Mouse (Mus musculus) urinary bladder, postnatal 14 days (tissue): ENCODE results near the gene Rps15.
"Not testable (repeated sequence)": the region's sequence is repeated elsewhere in the genome, so short reads cannot be mapped to it uniquely, and the experiment has no call there.

Experiments used
- DNase-seq: peaks from one replicate; pipeline ENCODE4 v3.0.0; 2021; ENCODE audit warnings: low spot score

The Rps15 gene

DNA sequence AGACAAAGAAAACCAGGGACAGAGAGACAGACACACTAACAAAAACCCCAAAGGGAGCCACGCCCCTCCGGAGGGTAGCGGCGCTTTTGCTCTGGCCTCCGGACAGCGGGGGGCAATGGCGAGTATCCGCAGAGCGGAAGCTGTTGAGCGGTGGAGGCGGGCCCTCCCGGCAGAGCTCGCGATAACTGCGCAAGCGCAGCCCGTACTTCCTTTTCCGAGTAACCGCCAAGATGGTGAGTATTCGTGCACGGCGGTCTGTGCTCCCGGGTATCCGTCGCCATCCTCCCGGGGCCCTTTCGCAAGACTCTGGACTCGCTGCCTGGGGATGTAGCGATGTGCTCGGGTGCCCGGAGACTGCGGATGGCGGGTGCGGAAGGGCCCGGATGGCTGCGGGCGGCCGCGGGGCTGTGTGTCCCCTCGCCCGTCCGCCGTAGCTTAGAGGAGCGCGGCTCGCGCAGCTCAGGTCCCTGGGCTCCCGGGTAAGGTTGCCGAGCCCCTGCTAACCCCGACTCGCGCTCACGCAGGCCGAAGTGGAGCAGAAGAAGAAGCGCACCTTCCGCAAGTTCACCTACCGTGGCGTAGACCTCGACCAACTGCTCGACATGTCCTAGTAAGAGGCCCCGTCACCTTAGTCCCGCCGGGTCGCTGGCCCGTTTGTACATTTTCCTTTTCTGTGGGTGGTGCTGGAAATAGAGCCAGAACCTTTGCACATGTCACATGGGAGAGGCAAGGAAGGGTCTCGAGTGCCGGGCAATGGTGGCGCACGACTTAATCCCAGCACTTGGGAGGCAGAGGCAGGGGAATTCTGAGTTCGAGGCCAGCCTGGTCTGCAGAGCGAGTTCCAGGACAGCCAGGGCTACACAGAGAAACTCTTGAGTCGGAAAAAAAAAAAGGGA lies at the start of gene Rps15:
Gene Rps15 (plus strand): TSS at position 203 of the 896 bp plus-strand sequence.
- DNase-seq: peak; percentile 96

DNA sequence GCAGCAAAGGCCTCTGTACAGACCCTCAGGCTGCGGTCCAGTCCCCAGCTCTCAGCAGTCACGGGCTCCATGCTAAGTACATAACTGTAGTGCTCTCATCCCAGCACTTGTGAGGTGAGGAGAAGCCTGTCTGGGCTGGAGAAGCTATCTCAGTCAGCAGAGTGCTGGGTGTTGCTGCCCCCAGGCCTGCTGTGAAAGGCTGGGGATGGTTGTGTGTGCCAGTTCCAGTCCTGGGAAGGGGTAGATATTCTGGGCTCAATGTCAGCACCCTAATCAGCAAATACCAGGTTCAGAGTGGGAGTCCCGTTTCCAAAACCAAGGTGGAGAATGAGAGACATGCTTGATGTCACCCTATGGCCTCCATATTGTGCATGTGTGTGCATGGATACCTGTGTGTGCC lies 49.6 kb upstream of the Rps15 start:
- no peak for DNase-seq

DNA sequence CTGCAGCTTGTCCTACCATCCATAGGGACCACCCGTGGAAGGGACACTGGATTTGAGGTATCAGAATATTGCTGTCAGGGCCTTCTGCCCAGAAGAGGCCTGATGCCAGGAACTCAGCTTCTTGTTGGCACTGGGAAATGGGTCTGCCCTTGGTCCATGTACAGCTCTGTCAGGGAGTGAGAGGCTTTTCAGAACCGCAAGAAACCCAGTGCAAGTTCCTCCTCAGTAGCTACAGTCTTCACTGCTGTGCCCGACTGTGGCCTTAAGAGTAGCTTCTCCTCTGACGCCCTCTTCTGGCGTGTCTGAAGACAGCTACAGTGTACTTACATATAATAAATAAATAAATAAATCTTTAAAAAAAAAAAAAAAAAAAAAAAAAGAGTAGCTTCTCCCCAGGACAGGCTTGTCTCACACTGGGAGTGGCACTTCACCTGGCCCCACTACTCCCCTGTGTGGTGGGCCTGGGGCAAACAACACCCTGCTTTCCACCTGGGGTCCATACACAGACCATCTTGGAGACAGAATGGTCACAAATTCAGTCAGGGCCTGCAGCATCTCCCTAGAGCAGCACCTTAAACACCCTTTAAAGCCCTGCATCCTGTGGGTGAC lies 47.4 kb upstream of the Rps15 start:
- no peak for DNase-seq

DNA sequence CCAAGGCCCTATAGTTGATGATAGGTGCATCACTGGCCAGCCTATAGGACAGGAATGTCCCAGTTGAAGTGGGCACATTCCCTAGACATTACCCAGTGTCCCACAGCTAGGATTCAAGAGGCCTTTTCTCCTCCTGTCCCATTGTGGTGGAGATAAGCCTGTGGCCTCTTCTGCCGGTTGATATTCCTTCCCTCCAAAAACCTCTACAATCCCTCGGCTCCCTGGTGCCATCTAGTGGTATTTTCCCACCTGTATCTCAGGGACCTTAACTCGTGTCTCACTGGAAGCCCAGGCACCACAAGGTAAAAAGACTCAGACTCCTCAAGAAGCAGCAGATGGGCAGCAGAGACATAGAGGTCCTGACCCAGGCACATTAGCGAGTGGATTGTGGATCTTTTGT lies 46.7 kb upstream of the Rps15 start:
- DNase-seq: peak; percentile 86

GRCm38 (mm10) chr10:80247849-80248248 lies 44.4 kb upstream of the Rps15 start:
- no peak for DNase-seq

GRCm38 (mm10) chr10:80248437-80248836 lies 43.8 kb upstream of the Rps15 start:
- DNase-seq: not testable (repeated sequence)

DNA sequence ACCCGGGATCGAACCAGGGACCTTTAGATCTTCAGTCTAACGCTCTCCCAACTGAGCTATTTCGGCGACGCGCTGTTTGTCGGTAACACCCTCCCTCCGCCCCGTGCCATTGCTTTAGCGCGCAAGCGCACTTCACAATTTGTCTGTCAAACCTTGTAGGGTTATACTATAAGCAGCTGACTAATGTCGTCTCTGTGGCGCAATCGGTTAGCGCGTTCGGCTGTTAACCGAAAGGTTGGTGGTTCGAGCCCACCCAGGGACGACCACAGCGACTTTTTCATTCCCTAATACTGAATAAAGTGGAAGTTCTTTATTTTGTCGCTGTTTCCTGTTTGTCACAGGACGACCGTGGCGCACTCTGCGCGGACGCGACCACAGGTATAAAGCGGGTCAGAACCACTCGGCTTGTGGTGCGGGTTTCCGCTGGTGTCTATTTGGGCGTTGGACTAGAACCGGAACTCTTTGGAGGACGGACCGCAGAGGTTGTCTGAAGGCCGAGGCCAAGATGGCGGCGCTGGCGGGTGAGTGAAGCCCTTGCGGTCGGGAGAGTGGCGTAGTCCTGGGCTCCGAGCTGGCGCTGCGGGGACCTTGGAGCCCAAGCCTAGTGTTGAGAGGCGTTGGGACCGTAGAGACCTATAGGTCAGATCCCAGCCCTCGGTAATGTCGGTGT lies 43.1 kb upstream of the Rps15 start, which contains the start of gene Ndufs7:
Gene Ndufs7 (plus strand): TSS at position 151 of the 670 bp plus-strand sequence.
- DNase-seq: peak; percentile 93

DNA sequence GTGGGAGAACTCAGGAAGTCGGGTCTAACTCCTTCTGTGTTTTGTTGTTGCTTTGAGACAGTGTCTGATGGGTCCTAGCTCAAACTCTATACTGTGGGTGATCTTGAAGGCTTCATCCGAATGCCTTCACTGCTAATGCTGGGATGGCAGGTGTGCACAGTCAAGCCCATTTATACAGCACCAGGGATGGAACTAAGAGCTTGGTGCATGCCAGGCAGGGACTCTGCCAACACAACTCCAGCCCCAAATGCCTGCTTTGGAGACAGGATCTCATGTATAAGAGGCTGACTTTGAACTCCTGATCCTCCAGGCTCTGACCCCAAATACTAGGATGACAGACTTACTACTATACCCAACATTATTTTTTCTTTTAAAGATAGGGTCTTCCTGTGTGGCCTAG lies 42.2 kb upstream of the Rps15 start:
- DNase-seq: no peak

DNA sequence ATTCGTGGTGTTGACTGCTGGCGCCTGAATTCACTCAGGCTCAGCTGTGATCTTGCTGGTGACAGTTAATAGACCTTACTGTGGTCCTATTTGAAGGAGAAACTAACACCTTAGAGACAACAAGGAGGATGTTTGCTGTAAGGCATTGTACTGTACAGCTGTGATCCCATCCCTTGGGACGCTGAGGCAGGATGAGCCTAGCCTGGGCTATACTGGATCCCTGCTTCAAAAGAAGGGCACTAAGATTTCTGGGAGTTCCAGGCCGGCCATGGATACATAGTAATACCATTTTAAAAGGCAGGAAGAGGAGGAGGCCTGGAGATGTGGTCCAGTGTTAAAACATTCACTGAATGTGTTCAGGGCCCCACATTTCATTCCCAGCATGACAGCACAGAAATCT lies 41.7 kb upstream of the Rps15 start:
- no peak for DNase-seq

- no peak for DNase-seq
Measured at GRCm38 (mm10) chr10:80252011-80252410, 40.2 kb upstream of the Rps15 start.

- DNase-seq: no peak
Measured at GRCm38 (mm10) chr10:80252493-80253274, 39.6 kb upstream of the Rps15 start.

- no peak for DNase-seq
Measured at GRCm38 (mm10) chr10:80253551-80253950, 38.7 kb upstream of the Rps15 start.

DNA sequence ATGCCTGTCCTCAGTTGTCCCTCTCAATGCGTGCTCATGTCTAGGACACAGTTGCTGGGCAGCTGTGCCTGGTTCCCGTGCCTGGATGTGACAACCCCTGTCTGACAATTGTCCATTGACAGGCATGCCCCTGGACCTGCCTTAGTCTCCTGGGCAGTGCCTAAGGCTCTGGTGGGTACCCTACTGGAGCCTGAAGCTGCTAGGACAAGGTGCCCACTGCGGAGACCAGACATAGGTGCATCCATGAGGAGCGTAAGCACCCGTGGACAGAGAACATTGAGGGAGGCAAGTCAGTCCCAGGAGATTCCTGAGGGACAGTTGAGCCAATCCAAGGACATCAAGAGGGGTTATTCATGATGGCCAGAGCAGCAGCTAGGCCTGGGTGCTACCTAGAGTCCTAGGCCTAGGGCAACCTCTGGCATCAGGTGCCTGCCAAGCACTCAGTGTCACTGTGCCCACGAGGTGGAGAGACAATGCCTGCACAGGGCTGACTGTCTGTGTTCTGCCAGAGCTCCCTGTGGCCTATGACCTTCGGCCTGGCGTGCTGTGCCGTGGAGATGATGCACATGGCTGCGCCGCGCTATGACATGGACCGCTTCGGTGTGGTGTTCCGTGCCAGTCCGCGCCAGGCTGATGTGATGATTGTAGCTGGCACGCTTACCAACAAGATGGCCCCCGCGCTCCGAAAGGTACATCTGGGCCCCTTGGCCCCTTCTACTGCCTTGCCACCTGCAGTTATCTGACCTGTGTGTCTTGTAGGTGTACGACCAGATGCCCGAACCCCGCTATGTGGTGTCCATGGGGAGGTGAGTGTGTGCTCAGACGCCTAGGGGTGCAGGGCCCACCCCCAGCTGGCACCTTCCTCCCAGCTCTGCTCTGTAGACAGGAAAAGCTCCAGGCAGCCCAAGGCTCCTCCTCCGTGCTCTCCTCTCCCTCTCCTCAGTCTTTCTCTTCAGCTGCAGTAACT lies 37.6 kb upstream of the Rps15 start:
- no peak for DNase-seq

- DNase-seq: no peak
Measured at GRCm38 (mm10) chr10:80255881-80256535, 36.2 kb upstream of the Rps15 start.

DNA sequence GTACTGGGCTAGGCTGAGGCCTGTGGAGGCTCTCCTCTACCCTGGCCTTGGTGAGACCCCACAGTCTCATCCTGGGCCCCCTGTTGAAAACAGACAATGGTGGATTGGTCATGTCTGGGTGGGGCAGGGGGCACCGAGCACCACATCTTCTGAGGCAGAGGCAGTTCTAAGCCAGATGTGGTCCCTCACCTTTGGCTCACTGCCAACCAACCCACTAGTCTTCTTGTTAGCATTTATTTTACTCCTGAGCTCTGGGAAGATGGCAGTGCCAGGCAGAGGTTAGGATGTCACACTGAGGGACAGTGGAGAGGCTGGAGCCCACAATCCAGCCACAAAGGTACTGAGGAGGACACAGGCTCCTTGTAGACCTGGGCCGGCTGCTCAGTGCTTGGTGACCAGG lies 34.3 kb upstream of the Rps15 start:
- no peak for DNase-seq

DNA sequence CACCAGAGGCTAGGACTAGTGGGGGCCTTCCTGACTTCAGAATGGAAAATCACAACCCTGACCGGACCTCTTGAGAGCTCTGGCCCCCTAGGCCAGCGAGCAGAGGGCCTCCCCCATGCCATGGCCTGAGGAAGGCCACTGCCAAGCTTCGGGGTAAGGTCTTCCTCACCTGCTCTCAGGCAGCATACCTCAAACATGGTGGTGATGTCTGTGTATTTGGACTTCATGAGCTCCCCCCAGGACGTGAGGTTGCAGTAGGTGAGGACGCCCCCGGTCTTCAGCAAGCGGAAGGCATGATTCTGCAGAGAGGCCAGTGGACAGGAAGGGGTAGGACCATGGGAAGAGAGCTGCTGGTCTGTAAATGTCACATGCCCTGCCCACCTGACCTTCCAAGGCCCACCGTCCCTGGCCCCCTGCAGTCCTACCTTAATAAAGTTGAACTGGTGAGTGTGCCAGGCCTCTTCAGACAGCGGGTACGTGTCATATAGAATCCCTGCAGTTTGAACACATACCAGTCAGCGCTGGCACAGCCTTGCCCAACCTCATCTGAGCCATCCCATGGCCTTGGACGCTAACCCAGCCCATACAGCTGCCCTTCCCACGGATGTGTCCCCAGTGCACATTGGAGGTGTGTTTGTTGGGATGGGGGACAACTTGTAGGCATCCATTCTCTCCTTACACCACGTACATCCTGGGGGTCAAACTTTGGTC lies 33.3 kb upstream of the Rps15 start:
- DNase-seq: no peak

GRCm38 (mm10) chr10:80259463-80259805 lies 32.8 kb upstream of the Rps15 start:
- DNase-seq: no peak

DNA sequence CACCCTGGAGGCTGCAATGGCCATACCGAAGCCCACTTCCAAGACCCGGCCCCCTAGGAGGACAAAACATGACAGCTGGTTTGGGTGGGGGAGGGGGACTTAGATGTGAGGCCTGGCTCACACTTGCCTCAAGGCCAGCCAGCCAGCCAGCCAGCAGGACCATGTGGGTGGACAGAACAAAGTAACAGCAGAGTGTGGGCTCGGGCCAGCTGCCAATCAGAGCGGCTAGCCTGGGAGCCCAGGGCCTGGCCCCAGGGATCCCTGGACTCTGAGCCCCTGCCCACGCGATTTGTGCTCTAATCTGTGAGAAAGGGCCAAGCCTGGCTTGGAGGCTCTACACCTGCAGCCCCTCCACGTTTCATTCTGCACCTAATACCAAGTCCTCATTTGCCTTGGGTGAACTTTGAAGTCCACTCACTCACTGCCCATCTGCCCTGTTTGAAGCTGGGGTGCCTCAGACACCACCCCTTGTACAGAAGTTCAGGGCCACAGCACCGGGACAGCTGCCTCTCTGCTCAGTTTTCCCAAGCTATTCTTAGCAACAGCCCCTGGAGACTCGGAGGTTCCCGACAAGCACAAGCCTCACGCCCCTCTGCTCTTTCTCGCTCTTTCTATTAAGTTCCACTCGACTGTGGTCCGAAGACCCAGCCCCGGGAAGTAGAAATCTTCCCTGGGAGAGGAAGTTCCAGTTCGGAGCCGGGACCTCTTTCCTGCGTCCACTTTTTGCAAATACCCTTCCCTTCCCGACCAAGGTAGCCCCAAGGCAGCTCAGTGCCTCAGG lies 32.2 kb upstream of the Rps15 start:
- DNase-seq: peak; percentile 51
